Mouse (Mus musculus): ENCODE measurements at regions not wholly inside any gene's neighbourhood (a gene's known extent, or its start where the extent isn't known, plus 50 kb on each side); places are given as distances from the start of the nearest gene placed in this dataset.

DNA sequence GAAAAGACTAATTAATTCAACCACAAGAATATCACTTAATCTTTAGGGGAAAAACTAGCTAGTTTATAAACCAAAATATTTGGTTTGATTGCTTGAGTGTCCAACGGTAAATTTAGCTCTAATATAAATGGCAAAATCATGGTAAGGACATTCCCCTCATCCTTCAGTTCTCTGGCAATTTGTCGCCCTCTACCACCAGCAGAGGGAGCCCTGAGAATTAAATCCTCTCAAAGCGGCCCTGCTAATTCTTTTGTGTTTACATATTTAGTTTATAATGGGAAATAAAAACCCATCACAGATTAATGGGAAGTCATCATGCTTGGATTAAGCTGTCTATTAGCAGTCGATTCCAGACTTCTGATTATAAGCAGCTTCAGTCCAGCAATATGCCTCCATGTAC is 54.5 kb upstream of the Atp5g3 start:
- Histone ChIP-seq H3K27me3 (ENCODE audit: insufficient read depth, low read length) (no peaks in the 10 kb centered on the region), H3K27ac (no peak overlapping the region), H3K36me3 (ENCODE audit: insufficient read depth, low read length) (no peaks in the 10 kb centered on the region), H3K4me3 (ENCODE audit: low read length) (no peak overlapping the region), H3K4me1 (ENCODE audit: insufficient read depth, low read length) (no peaks in the 10 kb centered on the region), H3K9ac (replicated peaks; ENCODE audit: low read length) (no peak overlapping the region), H3K9me3 (ENCODE audit: low read length) (no peaks in the 10 kb centered on the region), H3K4me2 (ENCODE audit: low read depth, low read length) (no peak overlapping the region)
- 13% methylated on average over 4 of the region's 4 CpGs for WGBS
- ATAC-seq (no peak), DNase-seq (ENCODE audit: low spot score) (peak; percentile 81)
- peak; percentile 75 for TF ChIP-seq CTCF (IDR thresholded peaks at IDR 0.05; ENCODE audit: low read depth)

Measured in hindbrain, postnatal 0 days (tissue).